Mouse (Mus musculus): ENCODE data around the gene Olfr871.
"Not testable (repeated sequence)": the region's sequence is repeated elsewhere in the genome, so short reads cannot be mapped to it uniquely, and the experiment has no call there.

Gene Olfr871

GRCm38 (mm10) chr9:20211907-20212306 lies at the start of gene Olfr871:
Olfr871 (plus strand) TSS chr9:20212207.
- no peak for DNase-seq

- DNase-seq = no peak
Observed at GRCm38 (mm10) chr9:20173957-20174356, 38.0 kb upstream of the Olfr871 start, which contains the start of gene Olfr870. Olfr870 (minus strand) TSS chr9:20174057.

DNA sequence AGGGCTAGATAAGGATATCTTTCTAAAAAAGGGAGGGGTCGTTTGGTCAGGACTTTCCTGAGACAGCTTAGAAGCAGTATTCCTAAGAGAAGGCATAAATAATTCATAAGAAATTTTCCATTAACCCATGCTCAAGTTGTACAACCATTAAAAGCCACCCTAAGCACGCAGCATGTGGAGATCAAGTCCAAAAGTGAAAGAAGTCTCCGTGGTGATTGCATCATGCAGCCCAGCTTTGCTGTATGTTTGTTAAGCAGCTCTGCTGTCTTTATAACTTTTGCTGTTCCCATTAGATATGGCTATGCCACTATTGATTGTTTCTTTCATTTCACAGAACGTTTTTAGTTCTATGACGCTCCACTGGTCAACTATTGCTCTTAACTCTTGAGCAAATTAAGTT lies 32.5 kb upstream of the Olfr871 start:
- no peak for DNase-seq

GRCm38 (mm10) chr9:20202131-20202530 lies 9.9 kb upstream of the Olfr871 start:
- no peak for DNase-seq

- DNase-seq = not testable (repeated sequence)
Observed at GRCm38 (mm10) chr9:20203413-20203984, 8.5 kb upstream of the Olfr871 start.

- no peak for DNase-seq
Observed at GRCm38 (mm10) chr9:20210812-20211211, 1.2 kb upstream of the Olfr871 start.

GRCm38 (mm10) chr9:20211477-20211876 lies 530 bp upstream of the Olfr871 start:
- no peak for DNase-seq

- no peak for DNase-seq
Observed at GRCm38 (mm10) chr9:20236819-20237218, 24.8 kb downstream of the Olfr871 start, which contains the start of gene Olfr872. Olfr872 (plus strand) TSS chr9:20237119.

DNA sequence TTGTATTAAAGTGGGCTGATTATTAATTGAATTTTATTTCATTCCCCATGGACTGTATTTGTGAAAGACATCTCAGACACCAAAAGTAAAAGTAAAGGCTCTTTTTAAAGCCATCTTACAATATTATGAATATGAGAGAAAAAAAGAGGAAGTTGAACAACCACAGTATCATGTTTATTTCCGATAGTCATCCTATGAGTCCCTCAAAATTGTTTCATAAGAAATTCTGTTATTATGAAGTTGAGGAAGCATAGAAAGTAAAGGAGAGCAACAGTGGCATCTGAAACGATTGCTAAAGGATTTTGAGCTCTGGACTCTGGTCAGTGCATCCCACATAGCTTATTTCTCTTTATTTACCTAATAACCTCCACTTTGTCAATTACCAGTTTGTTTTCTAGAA lies 25.4 kb downstream of the Olfr871 start:
- DNase-seq = no peak
